Mouse (Mus musculus): ENCODE data around the gene Fbxw7. TPM values are rescaled to one million over a fixed set of nuclear protein-coding genes. Genes with fewer than 3 reads are reported as not detected.
A peak's percentile ranks its signal among the peaks of the same experiment; 100 is the strongest.

Gene Fbxw7
- polyA plus RNA-seq, 1 experiment = 0.34 TPM

- H3K27me3 ChIP-seq (ENCODE audit: control insufficient read depth) = no peaks in the 10 kb centered on the region
- H3K4me3 ChIP-seq (replicated peaks) = peak overlapping the region; percentile 19
- TF ChIP-seq GATA1 (IDR thresholded peaks at IDR 0.05; ENCODE audit: low read length) (no peak), TAL1 (IDR thresholded peaks at IDR 0.05; ENCODE audit: low read length) (peak; percentile 39; the same call in 1 of the 3 replicates)
- H3K4me1 ChIP-seq (ENCODE audit: control insufficient read depth) = peaks cover 43% of the 10 kb centered on the region
- H3K36me3 ChIP-seq (ENCODE audit: control insufficient read depth) = peaks cover 27% of the 10 kb centered on the region
- no peaks in the 10 kb centered on the region for H3K9me3 ChIP-seq (ENCODE audit: control insufficient read depth, low read length)
These were observed 1.9 kb downstream of the Fbxw7 start for GRCm38 (mm10) chr3:84816951-84817350.

DNA sequence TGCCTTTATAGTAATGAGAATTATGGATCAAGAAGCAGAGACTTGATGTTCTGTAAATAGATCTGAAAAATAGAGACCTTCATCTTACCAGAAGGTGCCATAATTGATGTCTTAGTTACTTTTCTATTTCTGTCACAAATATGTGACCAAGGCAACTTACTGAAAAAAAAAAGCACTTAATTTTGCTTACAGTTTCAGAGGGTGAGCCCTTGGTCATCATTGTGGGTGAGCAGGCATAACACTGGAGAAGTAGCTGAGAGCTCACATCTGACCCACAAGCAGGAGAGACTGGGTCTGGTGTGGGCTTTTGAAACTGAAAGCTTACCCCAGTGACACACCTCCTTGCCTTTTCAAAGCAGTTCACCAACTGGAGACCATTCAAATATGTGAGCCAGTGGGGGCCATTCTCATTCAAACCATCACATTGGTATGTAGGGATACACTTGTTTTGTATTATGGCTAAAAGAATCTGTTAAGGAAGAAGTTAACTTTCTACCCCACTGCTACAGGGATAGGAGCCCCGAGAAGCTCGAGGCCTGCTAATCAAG is 5.7 kb downstream of the Fbxw7 start:
- Histone ChIP-seq H3K4me1 (ENCODE audit: control insufficient read depth) (peaks cover 23% of the 10 kb centered on the region), H3K27me3 (ENCODE audit: control insufficient read depth) (no peaks in the 10 kb centered on the region), H3K9me3 (ENCODE audit: control insufficient read depth, low read length) (no peaks in the 10 kb centered on the region), H3K36me3 (ENCODE audit: control insufficient read depth) (peaks cover 35% of the 10 kb centered on the region), H3K4me3 (replicated peaks) (no peak overlapping the region)
- TF ChIP-seq GATA1 (IDR thresholded peaks at IDR 0.05; ENCODE audit: low read length) = no peak
- no peak for TF ChIP-seq TAL1 (IDR thresholded peaks at IDR 0.05; ENCODE audit: low read length)

GRCm38 (mm10) chr3:84825990-84826389 is 10.9 kb downstream of the Fbxw7 start:
- peaks cover 8% of the 10 kb centered on the region for H3K4me1 ChIP-seq (ENCODE audit: control insufficient read depth)

GRCm38 (mm10) chr3:84826405-84826804 is 11.3 kb downstream of the Fbxw7 start:
- Histone ChIP-seq H3K4me1 (ENCODE audit: control insufficient read depth) (peaks cover 8% of the 10 kb centered on the region), H3K4me3 (replicated peaks) (no peak overlapping the region), H3K36me3 (ENCODE audit: control insufficient read depth) (peaks cover 12% of the 10 kb centered on the region), H3K27me3 (ENCODE audit: control insufficient read depth) (no peaks in the 10 kb centered on the region), H3K9me3 (ENCODE audit: control insufficient read depth, low read length) (no peaks in the 10 kb centered on the region)
- no peak for TF ChIP-seq TAL1 (IDR thresholded peaks at IDR 0.05; ENCODE audit: low read length)
- no peak for TF ChIP-seq GATA1 (IDR thresholded peaks at IDR 0.05; ENCODE audit: low read length)

More at GRCm38 (mm10) chr3:84825990-84826389, 10.9 kb downstream of the Fbxw7 start:
- H3K36me3 ChIP-seq (ENCODE audit: control insufficient read depth) = peaks cover 12% of the 10 kb centered on the region
- no peaks in the 10 kb centered on the region for H3K27me3 ChIP-seq (ENCODE audit: control insufficient read depth)
- TF ChIP-seq GATA1 (IDR thresholded peaks at IDR 0.05; ENCODE audit: low read length) (no peak), TAL1 (IDR thresholded peaks at IDR 0.05; ENCODE audit: low read length) (no peak)
- no peaks in the 10 kb centered on the region for H3K9me3 ChIP-seq (ENCODE audit: control insufficient read depth, low read length)
- no peak overlapping the region for H3K4me3 ChIP-seq (replicated peaks)

- no peak for TF ChIP-seq TAL1 (IDR thresholded peaks at IDR 0.05; ENCODE audit: low read length)
- no peak for TF ChIP-seq GATA1 (IDR thresholded peaks at IDR 0.05; ENCODE audit: low read length)
- H3K9me3 ChIP-seq (ENCODE audit: control insufficient read depth, low read length) = no peaks in the 10 kb centered on the region
- H3K36me3 ChIP-seq (ENCODE audit: control insufficient read depth) = peaks cover 12% of the 10 kb centered on the region
- no peaks in the 10 kb centered on the region for H3K27me3 ChIP-seq (ENCODE audit: control insufficient read depth)
- no peak overlapping the region for H3K4me3 ChIP-seq (replicated peaks)
- H3K4me1 ChIP-seq (ENCODE audit: control insufficient read depth) = peaks cover 8% of the 10 kb centered on the region
These were observed 11.9 kb downstream of the Fbxw7 start for GRCm38 (mm10) chr3:84826938-84827337.

GRCm38 (mm10) chr3:84827617-84828016 is 12.5 kb downstream of the Fbxw7 start:
- Histone ChIP-seq H3K27me3 (ENCODE audit: control insufficient read depth) (no peaks in the 10 kb centered on the region), H3K36me3 (ENCODE audit: control insufficient read depth) (peaks cover 12% of the 10 kb centered on the region), H3K4me1 (ENCODE audit: control insufficient read depth) (peaks cover 8% of the 10 kb centered on the region), H3K9me3 (ENCODE audit: control insufficient read depth, low read length) (no peaks in the 10 kb centered on the region), H3K4me3 (replicated peaks) (no peak overlapping the region)
- TF ChIP-seq GATA1 (IDR thresholded peaks at IDR 0.05; ENCODE audit: low read length) = no peak
- no peak for TF ChIP-seq TAL1 (IDR thresholded peaks at IDR 0.05; ENCODE audit: low read length)

- H3K4me1 ChIP-seq (ENCODE audit: control insufficient read depth) = peaks cover 10% of the 10 kb centered on the region
- H3K4me3 ChIP-seq (replicated peaks) = no peak overlapping the region
- H3K9me3 ChIP-seq (ENCODE audit: control insufficient read depth, low read length) = no peaks in the 10 kb centered on the region
- TF ChIP-seq GATA1 (IDR thresholded peaks at IDR 0.05; ENCODE audit: low read length) = no peak
- TF ChIP-seq TAL1 (IDR thresholded peaks at IDR 0.05; ENCODE audit: low read length) = no peak
- H3K27me3 ChIP-seq (ENCODE audit: control insufficient read depth) = no peaks in the 10 kb centered on the region
- peaks cover under 1% of the 10 kb centered on the region for H3K36me3 ChIP-seq (ENCODE audit: control insufficient read depth)
These were observed 14.3 kb downstream of the Fbxw7 start for GRCm38 (mm10) chr3:84829366-84829765.

- H3K9me3 ChIP-seq (ENCODE audit: control insufficient read depth, low read length) = no peaks in the 10 kb centered on the region
- H3K27me3 ChIP-seq (ENCODE audit: control insufficient read depth) = no peaks in the 10 kb centered on the region
- no peak overlapping the region for H3K4me3 ChIP-seq (replicated peaks)
- peaks cover 10% of the 10 kb centered on the region for H3K4me1 ChIP-seq (ENCODE audit: control insufficient read depth)
- TF ChIP-seq TAL1 (IDR thresholded peaks at IDR 0.05; ENCODE audit: low read length) (no peak), GATA1 (IDR thresholded peaks at IDR 0.05; ENCODE audit: low read length) (no peak)
- peaks cover 14% of the 10 kb centered on the region for H3K36me3 ChIP-seq (ENCODE audit: control insufficient read depth)
These were observed 21.0 kb downstream of the Fbxw7 start for GRCm38 (mm10) chr3:84836029-84836428.

DNA sequence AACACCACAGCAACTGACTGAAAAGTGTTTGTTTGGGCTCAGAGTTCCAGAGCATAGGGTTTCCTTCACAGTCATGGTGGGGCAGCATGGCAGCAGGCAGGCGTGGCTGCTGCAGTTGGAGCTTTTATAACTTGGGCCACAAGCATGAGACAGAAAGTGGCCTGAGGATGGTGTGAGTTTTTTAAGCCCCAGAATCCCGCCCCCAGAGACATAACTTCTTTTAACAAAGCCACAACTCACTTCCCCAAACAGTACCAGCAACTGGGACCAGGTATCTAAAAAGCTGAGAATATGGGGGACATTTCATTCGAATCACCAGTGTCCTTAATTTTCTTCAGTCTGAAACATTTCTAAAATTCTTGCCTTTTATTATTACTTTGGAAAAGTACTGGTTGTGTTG is 22.9 kb downstream of the Fbxw7 start:
- Histone ChIP-seq H3K36me3 (ENCODE audit: control insufficient read depth) (peaks cover 14% of the 10 kb centered on the region), H3K27me3 (ENCODE audit: control insufficient read depth) (no peaks in the 10 kb centered on the region), H3K4me3 (replicated peaks) (no peak overlapping the region), H3K4me1 (ENCODE audit: control insufficient read depth) (peaks cover 10% of the 10 kb centered on the region), H3K9me3 (ENCODE audit: control insufficient read depth, low read length) (no peaks in the 10 kb centered on the region)
- no peak for TF ChIP-seq TAL1 (IDR thresholded peaks at IDR 0.05; ENCODE audit: low read length)
- TF ChIP-seq GATA1 (IDR thresholded peaks at IDR 0.05; ENCODE audit: low read length) = no peak

DNA sequence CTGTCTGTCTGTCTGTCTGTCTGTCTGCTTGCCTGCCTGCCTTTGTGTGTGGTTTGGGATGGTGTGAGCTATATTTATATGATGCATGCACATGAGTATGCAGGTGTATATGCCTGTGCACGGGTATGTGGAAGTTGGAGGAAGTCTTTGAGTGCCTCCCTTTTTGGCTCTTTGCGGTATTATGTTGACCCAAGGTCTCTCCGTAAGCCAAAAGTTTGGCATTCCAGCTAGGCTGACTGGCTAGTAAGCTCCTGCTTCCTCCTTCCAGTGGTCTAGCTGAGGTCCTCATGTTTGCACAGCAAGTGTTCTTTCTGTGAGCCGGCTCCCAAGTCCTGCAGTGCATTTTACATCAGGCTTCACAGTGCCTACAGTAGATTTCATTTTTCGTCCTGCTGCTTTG is 24.4 kb downstream of the Fbxw7 start:
- Histone ChIP-seq H3K36me3 (ENCODE audit: control insufficient read depth) (peaks cover 14% of the 10 kb centered on the region), H3K9me3 (ENCODE audit: control insufficient read depth, low read length) (no peaks in the 10 kb centered on the region), H3K4me3 (replicated peaks) (no peak overlapping the region), H3K4me1 (ENCODE audit: control insufficient read depth) (peaks cover 7% of the 10 kb centered on the region), H3K27me3 (ENCODE audit: control insufficient read depth) (no peaks in the 10 kb centered on the region)
- TF ChIP-seq TAL1 (IDR thresholded peaks at IDR 0.05; ENCODE audit: low read length) (no peak), GATA1 (IDR thresholded peaks at IDR 0.05; ENCODE audit: low read length) (no peak)

All from erythroblast, embryonic 14.5 days (primary cell).